In the genomic region with DNA sequence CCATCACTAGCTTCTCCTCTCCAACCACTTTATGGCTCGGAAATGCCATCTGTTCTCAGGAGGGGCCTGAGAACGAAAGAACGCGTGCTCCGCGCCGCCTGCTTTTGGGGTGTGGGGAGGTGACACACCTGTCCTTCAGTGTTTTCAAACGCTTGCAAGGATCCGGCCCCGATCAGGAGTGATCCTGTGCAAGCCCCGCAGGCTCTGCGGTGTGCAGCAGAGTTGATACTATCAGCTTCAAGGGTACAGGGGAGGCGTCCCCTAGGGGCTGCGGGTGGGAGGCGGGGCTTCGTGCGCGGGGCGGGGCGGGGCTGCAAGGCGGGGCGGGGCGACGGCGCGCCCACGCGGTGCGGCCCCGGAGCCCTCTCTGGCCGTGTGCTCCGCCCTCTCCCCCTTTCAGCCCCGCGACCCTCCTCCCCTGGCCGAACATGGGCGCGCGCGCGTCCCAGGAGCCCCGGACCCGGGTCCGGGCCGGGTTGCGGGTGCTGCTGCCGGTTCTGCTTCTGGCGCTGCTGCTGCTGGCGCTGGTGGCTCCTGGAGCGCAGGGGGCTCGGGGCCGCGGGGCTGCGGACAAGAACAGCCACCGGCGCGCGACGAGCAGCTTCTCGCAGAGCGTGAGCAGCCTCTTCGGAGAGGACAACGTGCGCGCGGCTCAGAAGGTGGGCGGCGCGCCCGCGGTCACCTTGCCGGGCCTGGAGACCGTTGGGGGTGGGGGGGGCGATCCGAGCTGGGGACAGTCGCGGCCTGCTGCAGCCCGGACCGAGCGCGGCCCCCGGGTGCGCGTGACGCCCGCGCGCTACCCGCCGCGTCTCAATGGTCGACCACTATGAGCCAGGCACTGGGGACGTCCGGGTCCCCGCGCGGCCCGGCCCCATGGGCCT, we compare ENCODE assay signal across 7 mouse cellular contexts. TPM values are rescaled to one million over a fixed set of nuclear protein-coding genes. Genes with fewer than 3 reads are reported as not detected.
A peak's percentile ranks its signal among the peaks of the same experiment; 100 is the strongest.
DNase-seq lines count a peak whose midpoint lies in the region; ATAC-seq and TF ChIP-seq lines count a peak whose summit lies in the region.

Bri3bp (plus strand) TSS at position 335 of the 881 bp plus-strand sequence.

- intact Hi-C loops in left cerebral cortex, adult 2 months (cut with DNase I), result no loop called here

- H3K27ac ChIP-seq in forebrain, postnatal 0 days (ENCODE audit: low read depth, low read length), result peak within 1 kb of the TSS; percentile 79
- H3K27ac ChIP-seq in hindbrain, embryonic 13.5 days, result peak within 1 kb of the TSS; percentile 85
- H3K27ac ChIP-seq in left cerebral cortex, adult 2 months, result peak within 1 kb of the TSS; percentile 90

- WGBS in forebrain, postnatal 0 days, result under 1% methylated on average over 81 of the region's 97 CpGs
- under 1% methylated on average over 82 of the region's 97 CpGs for WGBS in hindbrain, embryonic 13.5 days

- peak; percentile 71 for DNase-seq in NIH3T3 (ENCODE audit: low read depth)
- DNase-seq in cerebellum, adult 18-20 months, result peak; percentile 53 to 71
- peak; percentile 69 for DNase-seq in forebrain, postnatal 0 days
- peak; percentile 47 to 57 for DNase-seq in left cerebral cortex, adult 2 months (ENCODE audit: extremely low spot score in 1 of 2, low spot score in 2 of 2)
- peak; percentile 51 for DNase-seq in right cerebral cortex, postnatal 14 days

- no peaks in the 10 kb centered on the region for H3K27me3 ChIP-seq in forebrain, postnatal 0 days (ENCODE audit: insufficient read depth, low read length)
- H3K27me3 ChIP-seq in hindbrain, embryonic 13.5 days, result no peaks in the 10 kb centered on the region
- H3K27me3 ChIP-seq in megakaryocyte, embryonic 14.5 days (replicated peaks), result no peaks in the 10 kb centered on the region

- TF ChIP-seq CTCF in forebrain, postnatal 0 days (IDR thresholded peaks at IDR 0.05; ENCODE audit: low read depth), result no peak
- TF ChIP-seq CTCF in left cerebral cortex, adult 2 months (IDR thresholded peaks at IDR 0.05), result no peak

- H3K4me2 ChIP-seq in forebrain, postnatal 0 days (ENCODE audit: low read depth), result peak within 1 kb of the TSS; percentile 77
- peak within 1 kb of the TSS; percentile 68 for H3K4me2 ChIP-seq in hindbrain, embryonic 13.5 days

- peaks cover 8% of the 10 kb centered on the region; the same call in 1 of the 2 replicates for H3K4me1 ChIP-seq in forebrain, postnatal 0 days (ENCODE audit: insufficient read depth)
- H3K4me1 ChIP-seq in hindbrain, embryonic 13.5 days (replicated peaks), result peaks cover 35% of the 10 kb centered on the region
- H3K4me1 ChIP-seq in megakaryocyte, embryonic 14.5 days, result peaks cover 56% of the 10 kb centered on the region

- peak within 1 kb of the TSS; percentile 83 for H3K9ac ChIP-seq in forebrain, postnatal 0 days
- peak within 1 kb of the TSS; percentile 94 for H3K9ac ChIP-seq in hindbrain, embryonic 13.5 days

- H3K9me3 ChIP-seq in forebrain, postnatal 0 days (ENCODE audit: low read length), result no peaks in the 10 kb centered on the region
- H3K9me3 ChIP-seq in hindbrain, embryonic 13.5 days, result no peaks in the 10 kb centered on the region
- H3K9me3 ChIP-seq in megakaryocyte, embryonic 14.5 days, result no peaks in the 10 kb centered on the region

- ATAC-seq in forebrain, postnatal 0 days, result peak; percentile 92
- ATAC-seq in hindbrain, embryonic 13.5 days (ENCODE audit: low FRiP score), result peak; percentile 89

- H3K4me3 ChIP-seq in forebrain, postnatal 0 days (ENCODE audit: low read depth, low read length), result peak within 1 kb of the TSS; percentile 90
- peak within 1 kb of the TSS; percentile 82 for H3K4me3 ChIP-seq in hindbrain, embryonic 13.5 days
- peak within 1 kb of the TSS; percentile 93 for H3K4me3 ChIP-seq in left cerebral cortex, adult 2 months
- H3K4me3 ChIP-seq in megakaryocyte, embryonic 14.5 days (replicated peaks), result peak within 1 kb of the TSS; percentile 95

- H3K36me3 ChIP-seq in forebrain, postnatal 0 days (ENCODE audit: insufficient read depth), result no peaks in the 10 kb centered on the region
- no peaks in the 10 kb centered on the region for H3K36me3 ChIP-seq in hindbrain, embryonic 13.5 days
- H3K36me3 ChIP-seq in megakaryocyte, embryonic 14.5 days (replicated peaks; ENCODE audit: low read length), result peaks cover 14% of the 10 kb centered on the region

RNA-seq across cellular contexts. Expression of gene Bri3bp, which starts in this region (rescaled TPM):
- 78.3 and 83.3 TPM in 2 replicates for total RNA-seq in forebrain, postnatal 0 days (2014; rRNA removed)
- polyA plus RNA-seq in forebrain, postnatal 0 days (2015; fragmentation: Nextera tagmentation; extraction: Ambion mirVana), result 45.7 and 48.4 TPM in 2 replicates
- 31.4 and 35.6 TPM in 2 replicates for polyA plus RNA-seq in hindbrain, embryonic 13.5 days (2015; fragmentation: Nextera tagmentation; extraction: Ambion mirVana)
- total RNA-seq in left cerebral cortex, adult 2 months (2021), result 10 to 100 TPM; 95.2 to 95.6 TPM
- polyA plus RNA-seq in megakaryocyte, embryonic 14.5 days (2012; ENCODE audit: insufficient read depth, low replicate concordance), result 36.3 and 36.5 TPM in 2 replicates

Comparison
In these comparisons a context has a peak if more than half of its experiments do, and no peak if none do; other contexts are left out.
1. Peak in every context shown above with its lines: DNase-seq, ATAC-seq, H3K4me3 ChIP-seq and H3K27ac ChIP-seq.